Mouse (Mus musculus) heart, adult 2 months (tissue): ENCODE measurements around the gene Sult6b2. TPM values are rescaled to one million over a fixed set of nuclear protein-coding genes. Genes with fewer than 3 reads are reported as not detected.
A peak's percentile ranks its signal among the peaks of the same experiment; 100 is the strongest.

Experiments
- DNase-seq, 2 experiments: peaks; one replicate each; pipeline ENCODE4 v3.0.0; 2021
- H3K27ac ChIP-seq: fragments of 200-600 bp; 2 replicates; pipeline ENCODE4 v1.8.1; 2022
- H3K27me3 ChIP-seq: fragments of 200-500 bp; 2 replicates; pipeline ENCODE4 v1.6.1; 2012; ENCODE audit warnings: mild to moderate bottlenecking, low read length, inconsistent platforms, mixed read lengths; ENCODE audit not compliant: control insufficient read depth, insufficient read depth
- H3K36me3 ChIP-seq: fragments of 200-500 bp; 2 replicates; pipeline ENCODE4 v1.6.1; 2012; ENCODE audit warnings: low read length, inconsistent platforms; ENCODE audit not compliant: control insufficient read depth, insufficient read depth
- H3K4me1 ChIP-seq: fragments of 200-500 bp; 2 replicates; pipeline ENCODE4 v1.6.1; 2011; ENCODE audit warnings: low read length; ENCODE audit not compliant: control insufficient read depth, insufficient read depth
- H3K4me3 ChIP-seq: fragments of 200-600 bp; 2 replicates; pipeline ENCODE4 v1.8.1; 2022
- H3K79me2 ChIP-seq: fragments of 200-500 bp; replicated peaks from 2 replicates; pipeline ENCODE4 v1.6.1; 2012; ENCODE audit warnings: mild to moderate bottlenecking, inconsistent platforms, low read length, moderate library complexity, mixed read lengths; ENCODE audit not compliant: control insufficient read depth, insufficient read depth
- H3K9ac ChIP-seq: fragments of 200-500 bp; 2 replicates; pipeline ENCODE4 v1.6.1; 2012; ENCODE audit warnings: low read depth, mild to moderate bottlenecking, control low read depth, inconsistent platforms, low read length, mixed read lengths
- CTCF ChIP-seq: fragments of 200-600 bp; IDR thresholded peaks from 2 replicates; pipeline ENCODE4 v1.8.1; 2022; ENCODE audit warnings: antibody characterized with exemption, mild to moderate bottlenecking, moderate library complexity
- EP300 ChIP-seq: fragments of 200-500 bp; IDR thresholded peaks from 2 replicates; pipeline ENCODE4 v1.6.1; 2011; ENCODE audit warnings: low read depth, low read length, control low read depth; ENCODE audit not compliant: insufficient read depth
- POLR2A ChIP-seq: fragments of 200-500 bp; IDR thresholded peaks from 2 replicates; pipeline ENCODE4 v1.6.1; 2011; ENCODE audit warnings: mild to moderate bottlenecking, low read depth, low read length, control low read depth; ENCODE audit not compliant: insufficient read depth
- WGBS: fragments of 180-500 bp; shearing (Covaris S2); methylation state at CpG from one replicate; pipeline ENCODE4 v1.1.7; 2018; 5-methylcytosine and 5-hydroxymethylcytosine counted together
- intact Hi-C: fragments of 180-260 bp; cut with DNase I; formaldehyde crosslinking; loops from one replicate; pipeline ENCODE4 v1.15.1; 2025
- polyA plus RNA-seq: library from polyadenylated mRNA; depleted of rRNA; stranded (reverse); fragments of >200 nt; gene quantifications from 2 replicates; pipeline ENCODE4 v1.2.3, GENCODE M21; 2012
- total RNA-seq, 2 experiments: library from RNA; stranded (reverse); gene quantifications; 2 replicates each; pipeline ENCODE4 v1.2.3; 2021

Sult6b2 gene
- total and polyA plus RNA-seq, 3 experiments = 0.12 TPM; not detected in 2

DNA sequence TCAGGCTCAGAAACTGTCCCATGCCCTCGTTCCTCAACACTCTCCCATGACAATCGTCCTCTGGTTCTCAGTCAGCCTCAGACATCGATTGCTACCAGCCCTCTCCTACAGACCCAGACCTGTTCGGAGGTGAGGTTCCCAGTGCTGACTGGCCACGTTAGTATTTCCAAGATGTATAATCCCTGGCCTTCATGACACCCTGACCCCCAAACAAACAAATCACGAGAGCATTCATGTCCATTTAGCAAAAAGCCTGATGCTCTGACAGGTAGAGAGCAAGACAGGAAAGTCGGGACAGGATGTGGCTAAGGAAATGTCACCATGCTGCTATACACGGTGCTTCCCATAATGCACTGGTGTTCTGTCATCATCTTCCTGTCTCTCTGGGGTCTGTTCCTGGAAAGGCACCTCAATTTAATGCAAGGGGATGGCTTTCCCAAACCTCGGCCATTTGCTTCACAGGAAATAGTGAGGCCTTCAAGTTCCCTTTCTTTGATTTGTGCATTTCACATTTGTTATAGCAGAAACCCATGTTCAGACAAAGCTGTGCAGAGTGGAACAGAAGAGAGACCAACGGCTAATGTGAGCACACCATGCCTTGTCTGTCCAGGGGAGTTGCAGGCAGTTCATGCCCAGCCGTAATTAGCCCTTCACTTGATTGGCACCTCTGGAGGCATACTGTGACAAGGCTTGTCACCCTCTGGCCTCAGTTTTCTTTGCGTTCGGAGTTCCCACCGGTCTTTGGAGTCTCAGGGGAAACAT, 24.3 kb downstream of the Sult6b2 start:
- no peak for TF ChIP-seq POLR2A
- no peak for TF ChIP-seq CTCF
- TF ChIP-seq EP300 = no peak
- no peak for DNase-seq
- Histone ChIP-seq H3K27me3 (no peaks in the 10 kb centered on the region), H3K79me2 (no peaks in the 10 kb centered on the region), H3K27ac (no peak overlapping the region), H3K9ac (no peak overlapping the region), H3K36me3 (no peaks in the 10 kb centered on the region), H3K4me1 (no peaks in the 10 kb centered on the region), H3K4me3 (no peak overlapping the region)
- intact Hi-C loops = loop anchor here (1.0 to 10.0 kb wide), 3 partner anchors 35 to 395 kb away; no protein-coding TSS in a partner anchor
- 64% methylated on average over 14 of the region's 14 CpGs for WGBS

DNA sequence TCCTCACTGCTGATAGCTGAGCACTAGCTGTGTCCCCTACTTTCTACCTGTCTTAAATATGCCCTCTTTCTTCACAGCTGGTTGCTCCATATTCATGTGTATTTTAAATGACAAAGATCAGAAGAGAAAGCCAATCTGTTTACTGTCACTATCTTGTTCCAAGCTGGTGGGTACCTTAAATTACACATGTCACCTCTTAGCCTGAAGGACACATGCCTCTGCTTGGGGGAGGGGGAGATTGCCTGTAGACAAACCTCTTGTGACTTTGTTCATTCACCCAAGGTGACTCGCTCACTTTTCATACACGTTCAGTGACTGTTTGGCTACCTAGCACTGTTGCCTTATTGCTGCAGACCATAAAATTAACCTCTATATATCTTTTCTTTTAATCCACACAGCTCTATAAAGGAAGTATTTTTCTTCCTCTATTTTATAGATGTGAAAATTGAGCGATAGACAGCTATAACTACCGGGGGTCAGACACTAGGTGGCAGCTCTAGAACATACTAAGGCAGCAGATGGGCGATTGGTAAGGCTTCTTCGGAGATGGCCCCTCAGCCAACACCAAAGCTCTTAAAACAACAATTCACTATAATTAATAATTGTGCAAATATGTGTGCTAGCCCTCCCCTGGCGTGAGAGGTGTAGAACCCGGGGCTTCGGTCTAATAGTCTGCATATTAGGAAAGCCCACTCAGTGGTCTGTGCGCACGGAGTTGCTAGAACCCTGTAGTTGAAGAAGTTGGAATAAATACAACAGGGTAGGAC, 25.1 kb downstream of the Sult6b2 start:
- intact Hi-C loops = loop anchor here (1.0 to 10.0 kb wide), 3 partner anchors 36 to 396 kb away; no protein-coding TSS in a partner anchor
- Histone ChIP-seq H3K79me2 (no peaks in the 10 kb centered on the region), H3K27me3 (no peaks in the 10 kb centered on the region), H3K4me3 (no peak overlapping the region), H3K9ac (no peak overlapping the region), H3K36me3 (no peaks in the 10 kb centered on the region), H3K27ac (no peak overlapping the region), H3K4me1 (no peaks in the 10 kb centered on the region)
- DNase-seq = peak in 1 of 2 experiments; percentile 20
- WGBS = 44% methylated on average over 11 of the region's 11 CpGs
- peak; percentile 75 for TF ChIP-seq CTCF
- TF ChIP-seq EP300 = no peak
- no peak for TF ChIP-seq POLR2A

- DNase-seq = no peak
- no peaks in the 10 kb centered on the region for H3K4me1 ChIP-seq
- H3K27ac ChIP-seq = no peak overlapping the region
- H3K79me2 ChIP-seq = no peaks in the 10 kb centered on the region
- H3K27me3 ChIP-seq = no peaks in the 10 kb centered on the region
- TF ChIP-seq CTCF (no peak), POLR2A (no peak), EP300 (no peak)
- no peaks in the 10 kb centered on the region for H3K36me3 ChIP-seq
- no peak overlapping the region for H3K4me3 ChIP-seq
- WGBS = 35% methylated on average over 4 of the region's 4 CpGs
- intact Hi-C loops = loop anchor here (10.0 kb wide), 1 partner anchor 398 kb away; no protein-coding TSS in a partner anchor
- no peak overlapping the region for H3K9ac ChIP-seq
These were observed 27.4 kb downstream of the Sult6b2 start for GRCm38 (mm10) chr6:142776935-142777334.

DNA sequence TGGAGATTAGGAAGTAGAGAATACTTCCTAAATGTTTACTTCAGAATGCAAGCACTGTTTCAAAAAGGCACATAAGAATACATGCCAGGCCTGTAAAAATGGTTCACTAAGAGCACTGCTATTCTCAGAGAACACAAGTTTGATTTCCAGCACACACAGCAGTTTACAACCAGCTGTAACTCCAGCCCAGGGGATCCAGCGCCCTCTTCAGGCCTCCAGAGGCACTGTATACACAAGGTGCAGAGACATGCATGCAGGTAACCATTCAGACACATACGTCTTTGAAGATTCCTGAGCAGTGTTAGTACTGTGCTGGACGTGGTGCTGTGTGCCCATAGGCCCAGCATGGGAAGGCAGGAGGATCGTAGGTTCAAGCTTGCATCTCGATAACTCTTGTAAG, 30.7 kb downstream of the Sult6b2 start:
- TF ChIP-seq EP300 = no peak
- TF ChIP-seq CTCF = peak; percentile 31
- TF ChIP-seq POLR2A = no peak
- Histone ChIP-seq H3K79me2 (no peaks in the 10 kb centered on the region), H3K27me3 (no peaks in the 10 kb centered on the region), H3K27ac (no peak overlapping the region), H3K4me3 (no peak overlapping the region), H3K36me3 (no peaks in the 10 kb centered on the region), H3K9ac (no peak overlapping the region), H3K4me1 (no peaks in the 10 kb centered on the region)
- WGBS = 90% methylated on average over 5 of the region's 5 CpGs
- intact Hi-C loops = loop anchor here (10.0 kb wide), 1 partner anchor 401 kb away; no protein-coding TSS in a partner anchor
- no peak for DNase-seq

- H3K27ac ChIP-seq = no peak overlapping the region
- no peak overlapping the region for H3K9ac ChIP-seq
- intact Hi-C loops = loop anchor here (10.0 kb wide), 1 partner anchor 403 kb away; no protein-coding TSS in a partner anchor
- H3K36me3 ChIP-seq = no peaks in the 10 kb centered on the region
- 84% methylated on average over 4 of the region's 4 CpGs for WGBS
- no peaks in the 10 kb centered on the region for H3K27me3 ChIP-seq
- no peaks in the 10 kb centered on the region for H3K79me2 ChIP-seq
- TF ChIP-seq EP300 = no peak
- no peak for TF ChIP-seq CTCF
- no peak for TF ChIP-seq POLR2A
- no peaks in the 10 kb centered on the region for H3K4me1 ChIP-seq
- H3K4me3 ChIP-seq = no peak overlapping the region
- DNase-seq = no peak
These were observed 32.7 kb downstream of the Sult6b2 start for GRCm38 (mm10) chr6:142771643-142772042.
